Mouse (Mus musculus): Measurements from ENCODE around the gene Sh3rf3.

- TF ChIP-seq CTCF (IDR thresholded peaks at IDR 0.05; ENCODE audit: low read depth) (peak; percentile 55), EP300 (IDR thresholded peaks at IDR 0.05; ENCODE audit: low read depth) (no peak)
Measured at GRCm38 (mm10) chr10:59149956-59150383, 336.8 kb downstream of the Sh3rf3 start.

All from liver, embryonic 14.5 days (tissue).